Mouse (Mus musculus): ENCODE measurements around the gene Adat1.

The Adat1 gene

DNA sequence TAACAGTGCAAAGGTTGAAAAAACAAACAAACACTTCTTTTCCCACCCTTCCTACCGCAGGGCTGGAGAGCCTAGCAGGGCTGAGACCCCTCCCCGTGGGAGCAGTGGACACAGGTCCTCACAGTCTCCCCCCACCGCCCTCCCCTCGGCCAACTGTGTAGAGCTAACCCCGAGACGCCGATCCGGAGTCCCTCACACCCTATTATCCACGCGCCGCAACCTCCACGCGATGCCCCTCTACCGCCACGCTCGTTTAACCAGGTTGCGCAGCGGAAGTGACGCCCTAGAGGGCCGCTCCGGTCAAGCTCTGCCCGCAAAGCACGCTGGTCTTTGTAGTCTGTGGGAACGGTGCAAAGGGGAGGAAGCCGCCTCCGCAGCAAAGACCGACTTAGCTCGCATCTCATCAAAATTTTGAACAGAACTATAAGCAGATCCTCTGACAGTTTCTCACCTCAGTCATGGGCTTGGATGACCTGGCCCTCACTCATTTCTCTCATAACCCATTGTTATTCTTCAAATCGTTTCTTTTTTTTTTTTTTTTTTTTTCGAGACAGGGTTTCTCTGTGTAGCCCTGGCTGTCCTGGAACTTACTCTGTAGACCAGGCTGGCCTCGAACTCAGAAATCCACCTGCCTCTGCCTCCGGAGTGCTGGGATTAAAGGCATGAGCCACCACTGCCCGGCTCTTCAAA is at the start of gene Adat1:
Adat1 (minus strand) TSS at position 290 of the 690 bp plus-strand sequence.
- DNase-seq (ENCODE audit: inconsistent ontology term), result peak; percentile 78

- DNase-seq (ENCODE audit: inconsistent ontology term), result no peak
Measured at GRCm38 (mm10) chr8:112037521-112037920, 45.4 kb upstream of the Adat1 start.

GRCm38 (mm10) chr8:112034603-112035002 is 42.5 kb upstream of the Adat1 start:
- DNase-seq (ENCODE audit: inconsistent ontology term), result peak; percentile 58

- no peak for DNase-seq (ENCODE audit: inconsistent ontology term)
Measured at GRCm38 (mm10) chr8:112033071-112033470, 41.0 kb upstream of the Adat1 start.

DNA sequence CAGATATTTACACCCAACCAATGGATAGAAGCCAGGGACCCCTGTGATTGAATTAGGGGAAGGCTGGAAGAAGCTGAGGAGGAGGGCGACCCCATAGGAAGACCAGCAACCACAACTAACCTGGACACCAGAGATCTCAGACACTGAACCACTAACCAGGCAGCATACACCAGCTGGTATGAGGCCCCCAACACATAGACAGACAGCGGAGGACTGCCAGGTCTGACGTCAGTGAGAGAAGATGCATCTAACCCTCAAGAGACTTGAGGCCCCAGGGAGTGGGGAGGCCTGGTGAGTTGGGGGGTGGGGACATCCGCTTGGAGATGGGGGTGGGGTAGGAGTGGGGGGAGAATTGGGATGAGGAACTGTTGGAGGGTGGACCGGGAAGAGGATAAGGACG is 38.6 kb upstream of the Adat1 start:
- no peak for DNase-seq (ENCODE audit: inconsistent ontology term)

DNA sequence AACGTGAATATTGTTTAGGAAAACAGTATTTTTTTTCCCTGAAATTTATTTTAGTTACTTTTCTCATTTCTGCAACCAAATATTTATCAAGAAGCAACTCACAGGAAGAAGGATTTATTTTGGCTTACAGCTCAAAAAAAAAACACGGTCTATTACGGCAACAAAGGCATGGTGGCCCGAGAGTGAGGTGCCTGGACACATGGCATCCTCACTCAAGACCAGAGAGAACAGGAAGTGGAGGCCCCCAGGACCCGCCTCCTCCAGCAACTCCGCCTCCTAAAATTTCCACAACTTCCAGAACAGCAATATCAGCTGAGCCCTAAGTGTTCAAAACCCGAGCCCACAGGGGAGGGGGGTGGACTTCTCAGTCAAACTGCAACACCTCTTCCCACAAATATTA is 37.4 kb upstream of the Adat1 start:
- no peak for DNase-seq (ENCODE audit: inconsistent ontology term)

DNA sequence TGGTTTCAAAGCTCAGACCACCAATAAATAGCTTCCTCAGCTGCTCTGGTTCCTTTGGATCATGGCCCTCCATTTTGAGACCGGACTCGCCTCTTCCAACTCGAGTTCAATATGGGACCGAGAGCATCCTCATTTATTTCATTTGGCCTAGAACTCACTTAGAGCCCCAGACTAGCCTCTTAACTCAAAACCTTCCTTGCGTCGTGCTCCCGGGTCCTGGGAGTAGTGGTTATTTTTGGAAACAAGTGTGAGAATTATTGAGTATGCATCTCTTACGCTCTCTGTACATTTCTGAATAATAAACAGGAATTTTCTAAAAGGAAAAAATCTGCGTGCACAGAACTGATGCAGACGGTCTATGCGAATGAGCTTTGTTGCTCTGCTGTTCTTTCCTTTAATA is 22.8 kb upstream of the Adat1 start, which contains the start of gene Gm6793:
Gm6793 (minus strand) TSS at position 101 of the 400 bp plus-strand sequence.
- DNase-seq (ENCODE audit: inconsistent ontology term), result no peak

GRCm38 (mm10) chr8:112011816-112012242 is 19.7 kb upstream of the Adat1 start:
- DNase-seq (ENCODE audit: inconsistent ontology term), result peak; percentile 47

- peak; percentile 94 for DNase-seq (ENCODE audit: inconsistent ontology term)
Measured at GRCm38 (mm10) chr8:112010997-112011815, 19.1 kb upstream of the Adat1 start, which contains the start of the genes Kars and Terf2ip. Gene Kars, minus strand, starts transcription at chr8:112011323. Gene Terf2ip, plus strand, starts transcription at chr8:112011398.

- DNase-seq (ENCODE audit: inconsistent ontology term), result no peak
Measured at GRCm38 (mm10) chr8:112009558-112009957, 17.5 kb upstream of the Adat1 start.

- no peak for DNase-seq (ENCODE audit: inconsistent ontology term)
Measured at GRCm38 (mm10) chr8:112007669-112008068, 15.6 kb upstream of the Adat1 start.

GRCm38 (mm10) chr8:112005601-112006000 is 13.5 kb upstream of the Adat1 start:
- no peak for DNase-seq (ENCODE audit: inconsistent ontology term)

- DNase-seq (ENCODE audit: inconsistent ontology term), result no peak
Measured at GRCm38 (mm10) chr8:112004754-112005153, 12.7 kb upstream of the Adat1 start.

DNA sequence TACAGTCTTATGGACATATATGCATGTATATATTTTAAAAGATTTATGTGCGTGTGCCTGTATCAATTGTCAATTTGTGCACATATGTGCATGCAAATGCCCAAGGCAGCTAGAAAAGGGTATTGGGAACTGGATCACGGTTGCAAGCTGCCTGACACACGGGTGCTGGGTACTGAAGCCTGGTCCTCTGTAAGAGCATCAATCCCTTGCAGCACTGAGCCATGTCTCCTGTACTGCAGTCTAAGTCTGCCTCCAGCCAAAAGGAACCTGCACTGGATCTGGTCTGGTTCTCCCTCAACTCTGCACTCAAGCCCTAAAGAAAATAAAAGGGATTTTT is 569 bp upstream of the Adat1 start:
- no peak for DNase-seq (ENCODE audit: inconsistent ontology term)

GRCm38 (mm10) chr8:111991278-111991677 is 824 bp downstream of the Adat1 start:
- no peak for DNase-seq (ENCODE audit: inconsistent ontology term)

DNA sequence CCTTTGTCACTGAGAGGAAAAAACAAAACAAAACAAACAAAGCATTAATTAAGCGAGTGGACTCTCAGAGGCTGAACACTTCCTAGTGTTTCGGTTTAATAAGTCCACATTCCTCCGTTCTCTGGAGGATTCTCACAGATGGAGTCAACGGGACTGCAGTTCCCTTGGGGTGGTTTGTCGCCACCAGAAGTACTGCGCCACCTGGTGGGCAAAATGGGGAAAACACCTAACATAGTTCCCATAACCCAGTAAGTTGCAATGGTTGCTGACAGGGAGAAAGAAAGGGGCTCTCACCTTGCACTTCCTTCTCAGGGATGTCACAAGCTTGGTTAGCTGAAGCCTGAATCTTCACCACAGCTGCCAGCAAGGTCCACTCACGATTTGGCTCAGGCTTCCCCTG is 2.2 kb downstream of the Adat1 start:
- peak; percentile 57 for DNase-seq (ENCODE audit: inconsistent ontology term)

DNA sequence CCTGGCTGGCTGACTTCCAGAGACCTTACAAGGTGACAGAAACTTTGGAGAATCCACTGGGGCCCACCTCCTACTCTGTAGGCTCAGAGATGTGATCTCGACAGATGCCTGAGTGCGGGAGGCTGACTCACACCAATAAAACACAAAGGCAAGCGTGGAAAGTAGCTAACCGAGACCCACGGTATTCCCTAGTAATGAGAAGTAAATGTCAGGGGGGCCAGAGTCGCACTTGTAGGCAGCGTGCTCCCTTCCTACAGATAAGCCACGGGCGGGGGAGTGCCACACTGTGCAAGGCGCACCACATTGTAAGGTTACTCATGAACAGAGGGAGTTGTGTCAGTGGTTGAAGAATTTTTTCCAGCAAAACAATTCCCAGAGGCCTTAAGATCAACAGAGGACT is 7.6 kb downstream of the Adat1 start:
- no peak for DNase-seq (ENCODE audit: inconsistent ontology term)

DNA sequence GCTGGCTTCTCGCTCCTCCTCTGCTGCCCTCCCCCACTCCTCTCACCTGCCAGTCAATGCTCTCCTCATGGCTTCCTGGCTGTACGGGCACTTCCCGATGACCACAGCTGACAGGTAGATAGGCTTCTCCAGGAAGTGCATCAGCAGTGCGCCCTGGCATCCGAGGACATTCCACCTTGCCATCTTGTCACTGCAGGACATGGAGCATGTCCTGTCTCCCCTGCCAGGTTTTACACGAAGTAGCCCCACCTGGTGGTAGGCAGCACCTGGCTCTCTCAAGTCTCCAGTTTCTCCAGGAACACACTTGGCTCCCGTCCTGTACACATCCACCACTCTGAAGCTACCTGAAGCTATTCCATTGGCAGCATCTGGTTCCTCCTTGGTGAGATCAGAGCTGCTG is 10.0 kb downstream of the Adat1 start:
- no peak for DNase-seq (ENCODE audit: inconsistent ontology term)

- DNase-seq (ENCODE audit: inconsistent ontology term), result no peak
Measured at GRCm38 (mm10) chr8:111978147-111978546, 14.0 kb downstream of the Adat1 start.

- no peak for DNase-seq (ENCODE audit: inconsistent ontology term)
Measured at GRCm38 (mm10) chr8:111976326-111976725, 15.8 kb downstream of the Adat1 start.

DNA sequence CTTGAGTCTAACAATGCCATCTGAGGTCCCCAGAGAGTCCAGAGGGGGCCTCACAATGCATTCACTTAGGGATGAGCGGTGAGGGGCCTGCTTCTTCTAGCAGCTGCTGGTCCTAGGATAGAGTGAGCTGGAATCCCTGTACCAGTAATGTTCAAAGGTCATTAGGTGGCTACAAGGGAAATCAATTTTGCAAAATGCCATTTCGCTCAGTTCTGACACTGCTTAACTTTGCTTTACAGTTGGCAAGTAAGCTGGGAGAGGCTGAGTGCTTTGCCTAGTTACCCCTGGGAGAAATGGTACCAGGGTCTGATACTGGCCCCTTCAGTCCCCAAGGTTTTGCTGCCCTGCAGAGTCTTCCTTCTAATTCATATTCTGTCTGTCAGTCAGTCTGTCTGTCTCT is 16.4 kb downstream of the Adat1 start:
- DNase-seq (ENCODE audit: inconsistent ontology term), result no peak

DNA sequence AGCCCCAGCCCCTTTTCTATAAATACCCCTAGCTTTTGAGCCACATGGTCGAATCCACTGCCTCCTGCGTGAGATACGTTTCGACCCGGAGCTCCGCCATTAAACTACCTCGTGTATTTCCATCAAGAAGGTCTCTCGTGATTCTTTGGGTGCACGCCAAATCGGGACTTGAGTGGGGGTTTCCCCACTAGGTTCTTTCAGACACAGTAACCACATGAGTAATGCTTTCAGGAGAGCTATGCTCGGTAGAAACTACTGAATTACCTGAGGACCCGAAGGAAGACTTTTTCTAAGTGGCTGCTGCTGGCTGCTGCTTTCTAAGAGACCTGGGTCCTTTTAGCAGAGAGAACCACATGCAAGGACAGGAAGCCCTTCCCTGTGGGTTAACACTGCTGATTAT is 18.0 kb downstream of the Adat1 start:
- no peak for DNase-seq (ENCODE audit: inconsistent ontology term)

GRCm38 (mm10) chr8:111968991-111969390 is 23.1 kb downstream of the Adat1 start:
- DNase-seq (ENCODE audit: inconsistent ontology term), result no peak
